Mouse (Mus musculus) urinary bladder, postnatal 4 days (tissue): Measurements from ENCODE around the gene Ganc.
A peak's percentile ranks its signal among the peaks of the same experiment; 100 is the strongest.

Experiments
- DNase-seq, 2 experiments: peaks; one replicate each; pipeline ENCODE4 v3.0.0; 2021 to 2022; ENCODE audit warnings: low spot score in 2 of 2

The Ganc gene

DNA sequence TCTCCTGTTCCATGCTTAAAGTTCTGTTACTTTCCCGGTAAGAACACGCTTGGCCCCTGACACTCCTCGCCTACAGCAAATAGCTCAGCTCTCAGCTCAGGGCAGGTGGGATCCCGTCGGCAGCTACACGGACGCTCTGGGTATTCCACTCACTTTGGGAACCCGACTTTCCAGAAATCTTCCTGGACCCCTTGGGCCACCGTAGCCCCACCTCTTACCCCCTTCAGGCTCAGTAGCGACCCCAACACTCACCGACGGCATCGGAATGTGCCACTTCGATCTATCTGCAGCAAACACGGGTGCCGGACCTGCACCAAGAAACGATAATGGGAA is at the start of gene Ganc:
TSS of gene Ganc (plus strand) at position 244 of the 333 bp plus-strand sequence.
- DNase-seq: no peak

DNA sequence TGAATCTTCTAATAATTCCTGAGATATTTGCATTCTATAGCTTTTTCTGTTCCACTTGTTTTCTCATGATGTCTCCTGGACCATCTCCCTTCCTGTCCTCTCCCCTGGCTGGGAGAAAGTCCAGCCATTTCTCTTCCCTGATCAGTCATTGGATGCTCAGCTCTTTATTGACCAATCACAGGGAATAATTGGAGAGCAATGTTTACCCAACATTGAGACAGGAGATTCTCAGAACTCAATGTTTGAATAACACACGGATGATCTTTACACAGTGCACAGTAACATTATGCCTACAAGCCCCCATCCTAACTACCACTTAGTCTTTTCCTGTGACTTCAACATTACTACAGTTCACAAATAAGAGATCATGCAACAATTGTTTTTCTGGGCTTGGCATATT is 43.3 kb upstream of the Ganc start:
- no peak for DNase-seq

DNA sequence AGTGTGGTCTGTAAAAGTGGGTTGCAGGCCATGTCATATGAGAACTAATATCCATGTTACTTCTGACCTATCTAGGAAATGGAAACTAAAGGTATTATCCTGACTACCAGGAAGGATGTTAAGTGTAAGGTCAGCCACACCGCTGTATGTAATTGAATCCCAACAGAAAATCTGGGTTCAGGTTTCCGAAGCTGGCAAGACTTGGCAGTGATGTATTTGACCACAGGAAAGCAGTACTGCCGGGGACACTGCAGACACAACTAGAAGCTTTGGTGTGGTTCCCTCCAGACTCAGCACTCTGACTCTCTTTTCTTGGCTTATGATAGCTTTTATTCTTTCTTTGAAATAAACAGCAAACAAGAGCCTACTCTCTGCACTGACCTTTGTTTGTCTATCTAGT is 37.2 kb upstream of the Ganc start:
- no peak for DNase-seq

DNA sequence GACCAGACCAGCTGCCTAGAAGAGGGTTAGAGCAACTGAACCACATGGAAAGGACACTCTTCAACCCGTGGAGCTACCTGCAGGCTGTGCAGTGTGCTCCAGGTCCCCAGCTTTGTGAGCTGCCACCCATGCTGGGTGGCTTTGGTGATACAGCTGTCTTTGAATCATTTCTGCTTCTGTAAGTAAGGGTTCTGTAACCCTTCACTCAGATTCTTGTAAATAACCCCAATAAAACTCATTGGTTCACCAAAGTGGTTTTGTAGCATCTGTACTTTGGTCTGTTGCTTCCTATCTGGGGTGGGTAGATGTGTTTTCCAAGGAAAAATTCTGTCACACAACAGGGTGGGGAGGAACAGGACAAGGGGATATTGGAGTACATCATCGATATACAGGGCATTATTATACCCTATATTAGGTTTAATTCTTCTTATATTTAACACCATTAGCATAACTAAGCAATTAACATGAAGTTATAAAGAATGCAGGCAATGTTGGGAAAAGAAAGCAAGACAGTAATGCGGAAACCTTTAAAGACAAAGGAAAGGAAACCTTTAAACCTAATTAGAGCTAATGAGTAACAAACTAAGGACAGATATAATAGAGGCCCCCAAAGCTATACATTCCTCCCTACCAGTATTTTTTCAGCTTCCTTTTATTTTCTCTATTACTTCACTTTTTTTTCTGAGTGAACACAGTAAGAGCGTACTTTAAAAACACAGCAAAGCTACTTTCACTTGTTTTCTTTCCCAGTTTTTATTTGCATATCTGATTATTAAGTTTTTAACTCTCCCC is 36.1 kb upstream of the Ganc start:
- no peak for DNase-seq

DNA sequence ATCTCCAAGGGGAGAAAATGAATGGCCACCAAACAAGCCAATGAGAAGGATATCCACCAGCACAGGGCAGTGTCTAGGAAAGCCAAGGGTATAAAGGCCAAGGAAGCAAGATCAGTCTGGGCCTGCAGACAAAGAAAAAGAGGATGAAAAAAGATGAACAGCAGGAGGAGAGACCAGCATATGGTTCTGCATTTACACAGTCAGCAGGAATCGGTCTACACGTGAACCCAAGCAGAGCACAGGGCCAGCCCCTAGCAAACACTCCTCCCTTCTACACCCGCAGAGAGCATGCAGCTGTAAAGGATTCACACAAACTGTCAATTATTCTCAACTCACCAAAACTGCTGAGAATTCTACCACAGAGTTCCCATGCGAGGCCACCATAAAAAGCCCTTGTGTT is 29.8 kb upstream of the Ganc start:
- no peak for DNase-seq

DNA sequence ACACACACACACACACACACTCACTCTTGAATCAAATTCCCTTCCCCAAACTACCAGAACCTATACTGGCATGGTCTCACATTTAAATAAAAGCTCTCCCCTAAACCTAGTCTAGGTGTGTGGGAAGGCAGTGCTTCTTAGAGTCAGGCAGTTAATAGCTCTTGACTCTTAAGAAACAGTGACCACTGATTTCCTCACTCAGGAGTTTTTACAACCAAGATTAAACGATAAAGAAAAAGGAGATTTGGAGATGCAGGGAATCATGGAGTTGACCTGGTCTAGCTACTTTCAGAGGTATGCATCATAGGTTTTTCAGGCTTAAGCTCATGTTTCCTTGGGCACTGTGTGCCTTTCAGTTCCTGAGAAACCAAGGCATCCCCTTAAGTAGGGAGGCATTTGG is 17.4 kb upstream of the Ganc start:
- DNase-seq: no peak

DNA sequence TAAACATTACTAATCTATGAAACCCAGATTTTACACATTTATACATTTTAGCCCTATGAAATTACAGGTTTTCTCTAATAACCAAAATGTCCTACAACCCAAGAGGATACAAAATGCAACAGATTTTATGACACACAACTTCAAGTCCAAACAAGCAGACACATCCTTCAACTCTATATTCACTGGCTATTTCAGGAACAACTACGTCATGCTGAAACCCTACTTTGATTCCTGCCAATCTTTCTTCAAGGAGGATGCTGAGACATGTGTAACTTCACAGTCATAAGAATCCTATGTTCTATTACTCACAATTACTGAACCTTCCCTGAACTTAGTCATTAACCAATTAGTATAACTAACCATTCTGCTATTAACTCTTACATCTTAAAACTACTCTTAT is 16.4 kb upstream of the Ganc start:
- DNase-seq: no peak

DNA sequence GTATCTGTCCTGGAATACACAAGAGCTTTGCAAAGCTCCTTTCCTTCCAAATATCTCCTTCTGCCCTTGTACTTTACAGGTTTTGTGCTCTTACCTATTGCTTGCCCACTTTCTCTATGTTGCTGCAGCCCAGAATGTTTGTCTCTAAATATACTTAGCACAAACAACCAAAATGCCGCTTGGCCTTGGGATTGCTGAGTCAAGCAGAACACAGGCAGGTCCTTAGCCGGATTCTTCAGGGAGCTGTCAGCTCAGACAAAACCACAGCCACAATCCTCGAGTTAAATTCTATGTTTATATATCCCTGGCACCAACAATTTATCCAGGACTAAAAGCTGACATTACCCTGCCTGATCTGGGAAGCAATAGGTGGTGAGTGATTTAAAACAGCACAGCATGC is 14.3 kb upstream of the Ganc start:
- DNase-seq: no peak

DNA sequence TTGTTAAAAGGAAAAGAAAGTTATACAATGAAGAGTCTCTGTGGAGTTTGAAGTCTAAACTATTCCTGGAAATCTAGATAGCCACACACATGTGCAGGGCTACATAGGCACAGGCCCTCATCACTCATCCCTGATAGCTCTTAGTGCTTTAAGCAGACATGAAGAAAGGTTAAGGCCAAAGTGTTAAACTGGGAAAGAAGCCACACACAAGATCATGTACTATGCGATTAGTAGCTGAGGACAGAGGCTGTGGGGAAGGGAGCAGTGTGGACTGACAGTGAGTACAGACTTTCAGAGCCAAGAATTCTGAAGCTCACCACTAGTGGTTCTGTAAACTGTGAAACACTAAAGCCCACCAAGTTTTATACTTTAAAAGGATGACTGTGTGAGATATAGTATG is 12.8 kb upstream of the Ganc start:
- no peak for DNase-seq

DNA sequence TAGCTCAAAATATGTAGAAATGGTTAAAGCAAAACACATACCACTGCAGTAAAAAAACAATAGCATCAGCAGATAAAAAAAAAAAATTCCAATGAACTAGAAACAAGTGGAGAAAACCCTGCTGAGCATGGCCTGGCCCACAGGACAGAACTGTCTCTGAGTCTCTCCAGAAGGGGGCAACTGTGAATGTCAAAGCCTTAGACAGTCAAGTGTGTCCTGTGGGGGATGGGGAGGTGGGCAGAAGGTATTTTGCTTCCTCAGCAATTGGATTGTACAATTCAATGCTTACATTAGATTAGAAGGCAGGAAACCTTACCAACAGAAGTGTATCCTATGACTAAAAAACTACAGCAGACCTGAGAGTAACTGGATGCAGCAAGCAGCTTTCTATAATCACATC is 11.3 kb upstream of the Ganc start:
- DNase-seq: no peak

DNA sequence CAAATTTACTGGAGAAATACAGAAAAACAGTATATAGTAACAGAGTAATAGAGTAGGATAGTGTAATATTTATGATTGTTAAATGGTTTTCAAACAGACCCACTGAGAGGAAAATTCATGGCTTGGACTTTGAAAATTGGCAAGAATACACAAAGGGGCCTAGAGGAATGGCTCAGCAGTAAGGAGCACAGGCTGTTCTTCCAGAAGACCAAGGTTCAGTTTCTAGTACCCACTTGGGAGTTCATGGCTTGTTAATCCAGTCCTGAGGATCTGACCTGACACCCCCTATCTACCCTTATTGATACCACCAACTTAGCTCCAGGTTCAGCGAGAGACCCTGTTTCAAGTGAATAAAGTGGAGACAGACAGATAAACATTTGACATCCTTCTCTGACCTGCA is 5.7 kb upstream of the Ganc start:
- DNase-seq: no peak

DNA sequence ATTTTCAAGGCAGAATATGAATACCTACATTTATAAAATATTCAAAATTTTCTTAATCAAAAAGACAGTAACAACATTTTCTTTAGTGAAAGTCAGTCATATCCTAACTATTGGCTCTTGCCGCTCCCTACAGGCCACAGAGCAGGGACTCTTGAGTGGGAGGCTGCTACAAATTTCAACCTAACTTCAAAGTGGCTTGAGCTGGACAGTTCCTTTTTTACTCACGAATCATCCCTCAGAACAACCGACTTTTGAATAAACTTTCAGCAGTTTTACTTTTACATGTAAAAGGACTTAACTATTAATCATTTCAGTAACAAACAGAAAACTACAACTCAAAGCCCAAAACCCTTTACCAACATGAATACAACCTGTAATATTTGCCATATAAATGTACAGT is 883 bp upstream of the Ganc start:
- no peak for DNase-seq

DNA sequence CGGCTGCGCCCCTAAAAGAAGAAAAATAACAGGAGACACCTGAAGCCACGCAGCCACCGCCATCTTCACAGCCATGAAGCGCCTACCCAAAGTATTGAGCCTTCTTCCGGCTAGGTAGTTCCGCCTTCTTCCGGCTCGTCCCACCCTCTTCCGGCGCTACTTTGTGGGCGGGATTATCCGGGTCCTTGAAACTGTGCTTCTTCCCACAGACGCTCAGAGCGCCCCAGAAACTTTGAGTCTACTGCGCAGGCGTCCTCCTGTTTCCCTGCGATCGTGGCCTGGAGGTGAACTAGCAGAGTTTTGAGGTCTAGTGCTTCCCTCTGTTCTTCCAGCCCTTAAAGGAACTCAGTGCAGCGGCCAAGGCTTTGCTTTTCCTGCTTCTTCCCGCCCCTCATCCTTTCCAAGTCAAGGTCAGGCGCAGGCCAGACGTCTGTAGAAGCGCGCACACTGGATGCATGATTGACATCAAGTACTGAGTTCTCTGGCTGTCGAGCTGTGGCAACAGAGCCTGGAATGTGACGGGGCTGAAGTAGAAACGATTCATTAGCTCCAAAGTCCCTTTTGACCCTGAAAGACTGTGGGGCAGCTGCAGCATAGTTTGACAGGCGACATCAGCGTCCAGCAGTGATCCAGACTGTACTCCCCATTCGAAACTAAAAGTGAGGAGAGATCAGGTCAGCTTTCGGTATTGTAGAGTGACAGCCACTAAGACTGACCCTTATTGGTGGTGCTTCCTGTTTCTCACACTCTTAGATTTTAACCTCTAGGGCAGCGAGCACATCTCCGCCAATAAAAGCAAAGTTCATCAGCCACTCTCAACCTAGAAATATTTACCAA is 508 bp downstream of the Ganc start, which contains the start of gene Tmem87a:
TSS of gene Tmem87a (minus strand) at position 128 of the 837 bp plus-strand sequence.
- peak; percentile 89 to 93 for DNase-seq

DNA sequence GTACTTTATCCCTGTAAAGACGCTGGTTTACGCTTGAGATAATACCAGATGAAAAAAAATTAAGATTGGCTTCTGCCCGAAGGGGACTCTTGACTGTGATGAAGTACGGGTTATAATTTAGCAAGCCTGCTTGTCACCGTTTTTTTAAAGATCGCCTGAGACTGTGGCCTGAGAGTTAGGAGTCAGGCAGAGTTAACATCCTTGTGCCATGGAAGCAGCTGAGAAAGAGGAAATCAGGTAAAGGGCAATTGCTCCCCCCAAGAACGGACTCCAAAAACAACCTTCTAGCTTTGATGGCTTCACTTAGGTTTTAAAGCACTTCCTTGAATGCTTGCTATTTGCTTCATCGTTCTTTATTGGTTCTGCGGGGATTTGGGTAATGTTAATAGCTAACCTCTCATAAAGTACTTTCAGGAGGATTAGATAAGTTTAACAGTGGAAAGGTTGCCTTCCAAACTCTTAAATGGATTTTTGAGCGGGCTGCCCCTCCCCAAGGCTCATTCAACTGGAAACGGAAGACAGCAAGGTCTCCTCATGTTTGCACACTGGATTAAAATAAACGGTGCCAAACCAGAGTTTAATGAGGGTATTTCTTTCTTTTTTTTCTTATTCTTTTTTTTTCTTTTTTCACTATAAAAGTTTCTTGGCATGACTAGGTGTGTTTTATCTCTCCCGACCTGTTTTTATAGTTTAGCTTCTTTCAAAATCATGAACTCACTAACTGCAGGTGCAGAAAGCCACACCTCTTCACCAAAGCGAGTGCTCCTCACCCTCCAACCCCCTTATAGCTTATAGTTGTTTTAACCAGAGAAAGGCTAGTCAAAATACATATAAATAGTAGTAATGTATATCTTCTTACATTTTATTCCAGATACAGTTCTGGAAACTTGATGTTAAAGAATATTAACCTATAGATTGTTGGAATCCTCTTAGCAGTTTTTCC is 1.4 kb downstream of the Ganc start:
- no peak for DNase-seq

DNA sequence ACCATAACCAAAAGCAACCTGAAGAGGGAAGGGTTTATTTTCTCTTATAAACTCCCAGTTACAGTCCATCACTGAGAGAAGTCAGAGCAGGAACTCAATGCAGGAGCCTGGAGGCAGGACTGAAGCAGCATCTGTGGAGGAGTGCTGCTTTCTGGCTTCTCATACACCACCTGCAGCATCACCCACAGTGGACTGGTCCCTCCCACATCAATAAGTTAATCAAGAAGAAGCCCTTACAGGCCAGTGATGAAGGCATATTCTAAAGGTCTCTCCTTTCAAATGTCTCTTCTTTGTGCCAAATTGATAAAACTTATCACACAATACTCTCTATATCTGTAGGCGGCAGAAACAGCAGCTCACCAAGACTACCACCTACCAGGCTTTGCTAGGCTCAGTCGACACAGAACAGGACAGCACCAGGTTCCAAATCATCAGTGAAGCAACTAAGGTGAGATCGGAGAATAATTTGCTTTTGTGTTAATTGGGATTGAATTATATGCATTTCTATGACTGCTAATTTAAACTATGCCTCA is 7.5 kb downstream of the Ganc start:
- DNase-seq: no peak

DNA sequence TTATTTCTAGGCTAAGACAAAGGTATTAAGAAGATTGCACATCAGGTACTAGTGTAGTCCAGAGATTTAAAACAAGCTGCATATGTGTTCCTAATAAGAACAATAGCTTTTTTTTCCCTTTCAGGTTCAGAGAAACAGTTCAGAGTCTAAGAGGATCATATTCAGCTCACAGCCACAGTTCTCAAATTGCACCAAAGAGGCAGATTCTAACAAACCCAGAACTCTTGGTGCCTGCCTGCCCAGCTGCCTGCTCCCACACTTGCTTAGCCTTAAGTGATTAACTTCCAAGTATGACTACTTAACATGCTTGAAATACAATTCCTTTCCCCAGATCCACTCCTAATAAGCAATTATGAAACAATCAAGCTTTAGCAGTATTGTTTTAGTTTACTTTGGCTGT is 10.4 kb downstream of the Ganc start:
- no peak for DNase-seq

DNA sequence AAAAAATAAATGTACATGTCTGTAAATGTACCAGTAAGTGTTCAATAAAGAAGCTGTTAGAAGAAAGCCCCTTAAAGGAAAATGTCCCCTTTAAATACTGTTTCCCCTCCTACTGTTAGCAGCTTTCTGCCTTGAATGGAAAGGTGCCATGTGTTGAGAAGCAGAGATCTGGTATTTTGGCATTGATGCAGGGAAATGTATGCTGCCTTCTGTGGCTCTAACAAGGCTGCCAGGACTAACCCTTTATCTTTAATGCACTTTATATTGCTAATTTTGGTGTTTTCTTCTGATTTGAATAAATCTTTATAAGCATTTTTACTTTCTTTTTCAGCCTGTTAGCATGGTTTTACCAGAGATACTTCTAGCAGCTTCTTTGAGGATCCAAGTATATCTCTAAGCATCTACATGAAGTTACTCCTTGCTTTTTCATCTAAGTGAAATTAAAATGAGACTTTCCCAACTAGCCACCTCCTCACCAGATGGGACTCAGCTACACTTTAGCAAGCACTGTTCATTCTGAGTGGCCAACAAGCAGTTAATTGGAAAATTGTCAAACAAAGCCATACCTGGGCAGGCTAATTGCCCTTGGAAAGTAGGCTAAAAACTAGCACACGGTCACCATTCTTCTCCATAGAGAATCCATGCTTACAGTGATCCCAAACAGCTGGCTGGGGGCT is 11.2 kb downstream of the Ganc start:
- DNase-seq: no peak

DNA sequence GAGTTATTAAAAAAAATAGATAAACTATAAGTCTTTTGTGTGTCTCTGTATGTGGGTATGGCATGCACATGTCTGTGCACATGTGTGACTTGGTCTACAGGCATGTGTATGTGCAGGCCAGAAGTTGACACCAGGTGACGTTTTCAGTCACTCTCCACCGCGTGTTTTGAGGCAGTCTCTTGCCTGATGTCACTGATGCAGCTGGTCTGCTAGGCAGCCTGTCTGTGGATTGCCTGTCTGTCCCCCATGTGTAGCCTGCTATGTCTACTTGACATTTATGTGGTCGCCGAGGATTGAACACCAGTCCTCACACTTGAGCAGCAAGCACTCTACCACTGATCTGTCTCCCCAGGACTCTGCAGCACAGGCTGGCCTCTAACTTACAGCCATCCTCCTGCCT is 20.7 kb downstream of the Ganc start:
- no peak for DNase-seq

DNA sequence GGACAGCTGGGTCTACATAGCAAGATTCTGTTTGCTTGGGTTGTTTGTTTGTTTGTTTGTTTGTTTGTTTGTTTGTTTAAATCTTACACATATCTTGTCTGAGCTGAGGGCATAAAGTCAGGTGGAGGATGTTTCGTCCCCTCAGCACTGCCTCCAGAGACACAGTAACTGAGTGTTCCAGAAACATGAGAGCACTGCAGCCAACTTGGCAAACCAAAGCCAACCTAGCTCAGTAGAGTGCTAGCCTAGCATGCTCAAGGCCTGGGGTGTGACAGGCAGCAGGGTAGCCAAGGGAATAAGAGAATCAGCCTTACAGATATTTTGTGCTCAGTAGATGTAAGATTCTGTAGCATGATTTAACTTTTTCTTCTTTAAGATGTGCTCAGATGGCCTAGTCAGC is 40.8 kb downstream of the Ganc start:
- no peak for DNase-seq

DNA sequence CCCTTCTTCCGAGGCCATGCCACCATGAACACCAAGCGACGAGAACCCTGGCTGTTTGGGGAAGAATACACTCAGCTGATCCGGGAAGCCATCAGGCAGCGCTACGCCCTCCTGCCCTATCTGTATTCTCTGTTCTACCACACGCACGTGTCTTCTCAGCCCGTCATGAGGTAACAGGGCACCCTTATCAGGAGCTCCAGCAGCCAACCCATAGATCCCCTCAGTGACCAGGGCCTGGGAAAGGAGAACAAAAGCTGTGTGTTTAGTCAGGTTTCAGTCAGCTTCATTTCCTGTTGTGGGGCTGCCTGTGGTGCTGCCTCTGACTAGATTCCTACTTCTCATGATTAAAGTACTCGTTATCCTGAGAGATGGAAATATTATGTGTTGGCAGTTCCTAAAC is 42.7 kb downstream of the Ganc start:
- no peak for DNase-seq

DNA sequence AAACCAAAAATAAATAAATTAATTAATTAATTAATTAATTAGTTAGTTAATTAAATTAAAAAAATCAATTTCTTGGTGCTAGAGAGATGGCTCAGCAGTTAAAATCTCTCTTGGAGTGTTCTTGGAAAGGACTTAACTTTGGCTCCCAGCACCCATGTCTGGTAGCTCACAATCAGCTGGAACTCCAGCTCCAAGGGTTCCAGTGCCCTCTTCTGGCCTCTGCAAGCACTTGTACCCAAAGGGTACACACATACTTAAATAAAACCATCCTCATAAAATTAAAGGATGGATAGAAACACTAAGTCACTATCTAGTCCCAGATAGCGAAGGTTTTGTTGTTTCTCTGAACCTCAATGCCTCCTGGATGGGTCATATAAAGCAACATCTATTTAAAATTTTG is 43.6 kb downstream of the Ganc start:
- DNase-seq: no peak
